In genomic region chr9:41577760-41578159, GRCm38 (mm10) we compare ENCODE assay signal across 20 mouse cellular contexts.
A peak's percentile ranks its signal among the peaks of the same experiment; 100 is the strongest.
DNase-seq lines count a peak whose midpoint lies in the region; ATAC-seq and TF ChIP-seq lines count a peak whose summit lies in the region.
"Had no signal": no experiment of that assay in that cellular context is flagged by ENCODE, and none has a peak within 500 bp of the region (broad histone marks: within the 10 kb centered on the region; RNA-seq: fewer than 3 reads in every experiment).

No protein-coding gene starts in this region.

- peak overlapping the region; percentile 100 for H3K27ac ChIP-seq in hindbrain, embryonic 13.5 days
- H3K27ac ChIP-seq in hindbrain, embryonic 10.5 days: no peak overlapping the region; the same call in 1 of the 2 replicates
- H3K27ac ChIP-seq in embryonic facial prominence, embryonic 14.5 days (replicated peaks; ENCODE audit: low read depth, low read length): 0 out of 2 replicates have a peak overlapping the region, but pooled peaks have one; percentile 100
- peak overlapping the region; percentile 96 for H3K27ac ChIP-seq in hindbrain, postnatal 0 days

- peak overlapping the region; percentile 82; the same call in 1 of the 2 replicates for H3K4me3 ChIP-seq in hindbrain, embryonic 13.5 days
- no peak overlapping the region for H3K4me3 ChIP-seq in hindbrain, embryonic 10.5 days
- no peak overlapping the region for H3K4me3 ChIP-seq in embryonic facial prominence, embryonic 14.5 days (ENCODE audit: low read depth, low read length)
- H3K4me3 ChIP-seq in hindbrain, postnatal 0 days (ENCODE audit: low read length): no peak overlapping the region
- no peak overlapping the region for H3K4me3 ChIP-seq in myocyte
- H3K4me3 ChIP-seq: erythroblast, embryonic 14.5 days had no signal

- WGBS in hindbrain, embryonic 13.5 days: 58% methylated on average over 1 of the region's 1 CpGs
- WGBS in hindbrain, embryonic 10.5 days: 63% methylated on average over 1 of the region's 1 CpGs
- 40% methylated on average over 1 of the region's 1 CpGs for WGBS in embryonic facial prominence, embryonic 14.5 days
- 21% methylated on average over 1 of the region's 1 CpGs for WGBS in hindbrain, postnatal 0 days

- H3ac ChIP-seq in myocyte (ENCODE audit: control insufficient read depth, insufficient read length): no peak overlapping the region

- DNase-seq in hindbrain, embryonic 10.5 days (ENCODE audit: low spot score): no peak
- DNase-seq in embryonic facial prominence, embryonic 14.5 days (ENCODE audit: low spot score): no peak
- no peak for DNase-seq in hindbrain, postnatal 0 days (ENCODE audit: low spot score)
- no peak for DNase-seq in lung, postnatal 14 days
- no peak for DNase-seq in cerebellum, adult 8-10 months
- no peak for DNase-seq in kidney, adult 11 months
- DNase-seq: adrenal gland, adult 8-10 months; cerebellum, adult 2 months; heart, postnatal 10 days; kidney, postnatal 10 days; left cerebral cortex, postnatal 4 days; lung, embryonic 14.5 days; right cerebral cortex, postnatal 4 days; thymus, adult 18-20 months had no signal

- no peaks in the 10 kb centered on the region for H3K9me3 ChIP-seq in hindbrain, embryonic 13.5 days
- H3K9me3 ChIP-seq in hindbrain, embryonic 10.5 days: no peaks in the 10 kb centered on the region
- H3K9me3 ChIP-seq in embryonic facial prominence, embryonic 14.5 days (ENCODE audit: control insufficient read depth, low read length): no peaks in the 10 kb centered on the region
- no peaks in the 10 kb centered on the region for H3K9me3 ChIP-seq in hindbrain, postnatal 0 days (ENCODE audit: low read length)

- peak overlapping the region; percentile 100 for H3K9ac ChIP-seq in hindbrain, embryonic 13.5 days
- H3K9ac ChIP-seq in embryonic facial prominence, embryonic 14.5 days (ENCODE audit: low read depth, low read length): 0 out of 2 replicates have a peak overlapping the region, but pooled peaks have one; percentile 96
- peak overlapping the region; percentile 95; the same call in 1 of the 2 replicates for H3K9ac ChIP-seq in hindbrain, postnatal 0 days (replicated peaks; ENCODE audit: low read length)
- H3K9ac ChIP-seq: lung, embryonic 14.5 days had no signal

- no peak for ATAC-seq in hindbrain, embryonic 13.5 days (ENCODE audit: low FRiP score)
- ATAC-seq in embryonic facial prominence, embryonic 14.5 days (ENCODE audit: low read depth): no peak
- no peak for ATAC-seq in hindbrain, postnatal 0 days
- ATAC-seq: intestine, embryonic 16.5 days had no signal

- TF ChIP-seq POLR2A in myocyte (IDR thresholded peaks at IDR 0.05; ENCODE audit: insufficient read length, low read depth): no peak

- peaks cover 32% of the 10 kb centered on the region for H3K4me1 ChIP-seq in hindbrain, embryonic 13.5 days (replicated peaks)
- peaks cover 52% of the 10 kb centered on the region for H3K4me1 ChIP-seq in hindbrain, embryonic 10.5 days (replicated peaks)
- H3K4me1 ChIP-seq in embryonic facial prominence, embryonic 14.5 days (ENCODE audit: control insufficient read depth, insufficient read depth, low read length): peaks cover 27% of the 10 kb centered on the region
- H3K4me1 ChIP-seq in hindbrain, postnatal 0 days (ENCODE audit: insufficient read depth, low read length): peaks cover 4% of the 10 kb centered on the region; the same call in 1 of the 2 replicates

- no peak for TF ChIP-seq CTCF in hindbrain, postnatal 0 days (IDR thresholded peaks at IDR 0.05; ENCODE audit: low read depth)

- H3K27me3 ChIP-seq in hindbrain, embryonic 13.5 days: no peaks in the 10 kb centered on the region
- H3K27me3 ChIP-seq in hindbrain, embryonic 10.5 days (ENCODE audit: insufficient read depth, poor library complexity, severe bottlenecking): no peaks in the 10 kb centered on the region; the same call in 1 of the 2 replicates
- no peaks in the 10 kb centered on the region for H3K27me3 ChIP-seq in embryonic facial prominence, embryonic 14.5 days (replicated peaks; ENCODE audit: control insufficient read depth, insufficient read depth, low read length)
- no peaks in the 10 kb centered on the region for H3K27me3 ChIP-seq in hindbrain, postnatal 0 days (ENCODE audit: insufficient read depth, low read length)
- H3K27me3 ChIP-seq in myocyte (ENCODE audit: control insufficient read depth, insufficient read depth, insufficient read length): no peaks in the 10 kb centered on the region

- peak overlapping the region; percentile 82 for H3K4me2 ChIP-seq in hindbrain, embryonic 13.5 days
- H3K4me2 ChIP-seq in embryonic facial prominence, embryonic 14.5 days (ENCODE audit: low read depth, low read length): peak overlapping the region; percentile 73; the same call in 1 of the 2 replicates
- peak overlapping the region; percentile 56 for H3K4me2 ChIP-seq in hindbrain, postnatal 0 days (ENCODE audit: low read depth, low read length)
- peak overlapping the region; percentile 80 for H3K4me2 ChIP-seq in myocyte (ENCODE audit: low read depth)
- H3K4me2 ChIP-seq: liver, embryonic 11.5 days; lung, embryonic 14.5 days had no signal

- H3K79me2 ChIP-seq in myocyte (ENCODE audit: control insufficient read depth, insufficient read depth): peaks cover 37% of the 10 kb centered on the region

- H3K36me3 ChIP-seq in hindbrain, embryonic 13.5 days: no peaks in the 10 kb centered on the region
- H3K36me3 ChIP-seq in hindbrain, embryonic 10.5 days: no peaks in the 10 kb centered on the region
- no peaks in the 10 kb centered on the region for H3K36me3 ChIP-seq in embryonic facial prominence, embryonic 14.5 days (ENCODE audit: control insufficient read depth, insufficient read depth, low read length)
- H3K36me3 ChIP-seq in hindbrain, postnatal 0 days (ENCODE audit: insufficient read depth, low read length): no peaks in the 10 kb centered on the region
- H3K36me3 ChIP-seq in myocyte (ENCODE audit: control insufficient read depth, insufficient read depth): no peaks in the 10 kb centered on the region
- H3K36me3 ChIP-seq: G1E had no signal

TF ChIP-seq in myocyte, 11 proteins besides CTCF, POLR2A, EP300 and RAD21:
- no peak for TF ChIP-seq E2F4 (IDR thresholded peaks at IDR 0.05; ENCODE audit: insufficient read depth)
- TF ChIP-seq MYOD1 (IDR thresholded peaks at IDR 0.05; ENCODE audit: control insufficient read depth in 1 of 3, insufficient read length in 2 of 3, low read depth in 2 of 3): no peak
- no peak for TF ChIP-seq CEBPB (IDR thresholded peaks at IDR 0.05; ENCODE audit: insufficient read depth, poor library complexity, severe bottlenecking)
- no peak for TF ChIP-seq MAX (IDR thresholded peaks at IDR 0.05; ENCODE audit: low read depth)
- no peak for TF ChIP-seq USF1 (IDR thresholded peaks at IDR 0.05; ENCODE audit: low read depth)
- no peak for TF ChIP-seq REST (IDR thresholded peaks at IDR 0.05; ENCODE audit: insufficient read depth, insufficient read length)
- TF ChIP-seq TCF3 (IDR thresholded peaks at IDR 0.05; ENCODE audit: insufficient read length, low read depth): no peak
- TF ChIP-seq MYOG (IDR thresholded peaks at IDR 0.05; ENCODE audit: control insufficient read depth in 1 of 3, insufficient read depth in 1 of 3, insufficient read length in 2 of 3, low read depth in 2 of 3): no peak
- no peak for TF ChIP-seq TCF12 (IDR thresholded peaks at IDR 0.05; ENCODE audit: insufficient read depth, poor library complexity, severe bottlenecking)
- no peak for TF ChIP-seq SRF (IDR thresholded peaks at IDR 0.05; ENCODE audit: control insufficient read depth, insufficient read length, low read depth)
- TF ChIP-seq POLR2AphosphoS2 (IDR thresholded peaks at IDR 0.05; ENCODE audit: insufficient read length, low read depth): no peak
